ENCODE assay signal across 7 mouse cellular contexts in genomic region chr5:81021006-81021320, GRCm38 (mm10). TPM values are rescaled to one million over a fixed set of nuclear protein-coding genes. Genes with fewer than 3 reads are reported as not detected.
A peak's percentile ranks its signal among the peaks of the same experiment; 100 is the strongest.
DNase-seq lines count a peak whose midpoint lies in the region; ATAC-seq and TF ChIP-seq lines count a peak whose summit lies in the region.

No protein-coding gene starts in this region.

- no peak for ATAC-seq in lung, postnatal 0 days
- no peak; the same call in 1 of the 2 replicates for ATAC-seq in forebrain, embryonic 14.5 days
- no peak for ATAC-seq in liver, embryonic 11.5 days (replicated peaks; ENCODE audit: low FRiP score)
- no peak for ATAC-seq in stomach, embryonic 15.5 days (ENCODE audit: insufficient read depth, low FRiP score, low read depth)

- H3K4me2 ChIP-seq in lung, postnatal 0 days (replicated peaks; ENCODE audit: low read depth, low read length), result peak overlapping the region; percentile 81
- H3K4me2 ChIP-seq in forebrain, embryonic 14.5 days (ENCODE audit: low read length), result peak overlapping the region; percentile 74
- peak overlapping the region; percentile 77 for H3K4me2 ChIP-seq in liver, embryonic 11.5 days
- peak overlapping the region; percentile 76 for H3K4me2 ChIP-seq in stomach, embryonic 15.5 days

- peak overlapping the region; percentile 43 for H3K27ac ChIP-seq in lung, postnatal 0 days (ENCODE audit: low read length)
- H3K27ac ChIP-seq in forebrain, embryonic 14.5 days (ENCODE audit: low read depth, low read length), result peak overlapping the region; percentile 98
- no peak overlapping the region for H3K27ac ChIP-seq in liver, embryonic 11.5 days (ENCODE audit: low read depth, low read length)
- peak overlapping the region; percentile 79 for H3K27ac ChIP-seq in stomach, embryonic 15.5 days

- H3K4me1 ChIP-seq in lung, postnatal 0 days (ENCODE audit: insufficient read depth, low read depth, low read length), result peaks cover 4% of the 10 kb centered on the region; the same call in 1 of the 2 replicates
- peaks cover 6% of the 10 kb centered on the region; the same call in 1 of the 2 replicates for H3K4me1 ChIP-seq in forebrain, embryonic 14.5 days (ENCODE audit: control insufficient read depth, insufficient read depth, low read length)
- no peaks in the 10 kb centered on the region for H3K4me1 ChIP-seq in liver, embryonic 11.5 days (replicated peaks; ENCODE audit: control insufficient read depth, insufficient read depth, low read length)
- H3K4me1 ChIP-seq in stomach, embryonic 15.5 days, result peaks cover 7% of the 10 kb centered on the region; the same call in 1 of the 2 replicates

- H3K9ac ChIP-seq in lung, postnatal 0 days (replicated peaks; ENCODE audit: low read depth), result peak overlapping the region; percentile 43
- peak overlapping the region; percentile 88 for H3K9ac ChIP-seq in forebrain, embryonic 14.5 days (ENCODE audit: low read length)
- no peak overlapping the region; the same call in 1 of the 2 replicates for H3K9ac ChIP-seq in liver, embryonic 11.5 days (ENCODE audit: low read depth, low read length)
- H3K9ac ChIP-seq in stomach, embryonic 15.5 days, result peak overlapping the region; percentile 26; the same call in 1 of the 2 replicates

- WGBS in lung, postnatal 0 days, result 0% methylated on average over 6 of the region's 6 CpGs
- 0% methylated on average over 6 of the region's 6 CpGs for WGBS in forebrain, embryonic 14.5 days
- 1% methylated on average over 6 of the region's 6 CpGs for WGBS in liver, embryonic 11.5 days
- WGBS in stomach, embryonic 15.5 days, result under 1% methylated on average over 6 of the region's 6 CpGs

- H3K27me3 ChIP-seq in lung, postnatal 0 days (replicated peaks; ENCODE audit: insufficient read depth, low read length), result 0 out of 2 replicates have a peak, but pooled peaks cover 8% of the 10 kb centered on the region
- peaks cover 10% of the 10 kb centered on the region; the same call in 1 of the 2 replicates for H3K27me3 ChIP-seq in forebrain, embryonic 14.5 days (replicated peaks; ENCODE audit: control insufficient read depth, insufficient read depth, low read length)
- peaks cover 52% of the 10 kb centered on the region for H3K27me3 ChIP-seq in liver, embryonic 11.5 days (replicated peaks; ENCODE audit: control insufficient read depth, insufficient read depth, low read length)
- H3K27me3 ChIP-seq in stomach, embryonic 15.5 days (replicated peaks), result no peaks in the 10 kb centered on the region; the same call in 1 of the 2 replicates

- peak overlapping the region; percentile 63 for H3K4me3 ChIP-seq in lung, postnatal 0 days (ENCODE audit: low read depth, low read length)
- peak overlapping the region; percentile 68 for H3K4me3 ChIP-seq in forebrain, embryonic 14.5 days (ENCODE audit: low read depth, low read length)
- peak overlapping the region; percentile 62 for H3K4me3 ChIP-seq in liver, embryonic 11.5 days (ENCODE audit: low read depth, low read length)
- H3K4me3 ChIP-seq in stomach, embryonic 15.5 days (replicated peaks), result peak overlapping the region; percentile 68

- no peaks in the 10 kb centered on the region for H3K36me3 ChIP-seq in lung, postnatal 0 days (ENCODE audit: insufficient read depth, low read length)
- no peaks in the 10 kb centered on the region for H3K36me3 ChIP-seq in forebrain, embryonic 14.5 days (ENCODE audit: control insufficient read depth, insufficient read depth, low read length)
- no peaks in the 10 kb centered on the region for H3K36me3 ChIP-seq in liver, embryonic 11.5 days (ENCODE audit: control insufficient read depth, insufficient read depth, low read length)
- no peaks in the 10 kb centered on the region for H3K36me3 ChIP-seq in stomach, embryonic 15.5 days

- no peak for TF ChIP-seq CTCF in lung, postnatal 0 days (IDR thresholded peaks at IDR 0.05)

- DNase-seq in lung, postnatal 0 days (ENCODE audit: low spot score), result no peak
- no peak for DNase-seq in lung, postnatal 10 days
- no peak for DNase-seq in forebrain, embryonic 14.5 days (ENCODE audit: low spot score)
- no peak for DNase-seq in liver, embryonic 11.5 days (ENCODE audit: low spot score)
- DNase-seq in right cerebral cortex, adult 2 months (ENCODE audit: low spot score in 2 of 2), result no peak
- no peak for DNase-seq in spleen, adult 18-20 months

- H3K9me3 ChIP-seq in lung, postnatal 0 days (ENCODE audit: low read length), result no peaks in the 10 kb centered on the region
- H3K9me3 ChIP-seq in forebrain, embryonic 14.5 days (replicated peaks; ENCODE audit: control insufficient read depth, low read length), result no peaks in the 10 kb centered on the region
- no peaks in the 10 kb centered on the region for H3K9me3 ChIP-seq in liver, embryonic 11.5 days (ENCODE audit: control insufficient read depth, low read length)
- H3K9me3 ChIP-seq in stomach, embryonic 15.5 days, result no peaks in the 10 kb centered on the region

- TF ChIP-seq EP300 in lung, postnatal 0 days (IDR thresholded peaks at IDR 0.05), result no peak

RNA-seq across cellular contexts. Expression of gene Adgrl3, which starts 1.0 kb away (rescaled TPM):
- polyA plus RNA-seq in lung, postnatal 0 days (2015; fragmentation: Nextera tagmentation; extraction: Ambion mirVana), result 13.5 and 17.2 TPM in 2 replicates
- 24.5 and 36.4 TPM in 2 replicates for polyA plus RNA-seq in forebrain, embryonic 14.5 days (2014; fragmentation: Nextera tagmentation; extraction: Ambion mirVana)
- 7.4 and 9.1 TPM in 2 replicates for polyA plus RNA-seq in liver, embryonic 11.5 days (2014; fragmentation: Nextera tagmentation; extraction: Ambion mirVana)
- 17.3 and 17.5 TPM in 2 replicates for polyA plus RNA-seq in stomach, embryonic 15.5 days (2015; fragmentation: Nextera tagmentation; extraction: Ambion mirVana)
